Mouse (Mus musculus) brain, embryonic 18.5 days (tissue): ENCODE results near the gene Rap1b.

Source experiments
- DNase-seq: peaks from one replicate; pipeline ENCODE4 v3.0.0-alpha.2; 2012; ENCODE audit warnings: low read depth, low spot score

Rap1b gene

GRCm38 (mm10) chr10:117858241-117858640 lies 12.4 kb upstream of the Rap1b start:
- DNase-seq = no peak

- no peak for DNase-seq
These were observed 10.3 kb upstream of the Rap1b start for GRCm38 (mm10) chr10:117856001-117856720.

- no peak for DNase-seq
These were observed 6.9 kb upstream of the Rap1b start for GRCm38 (mm10) chr10:117852648-117853192.

- DNase-seq = no peak
These were observed 3.1 kb upstream of the Rap1b start for GRCm38 (mm10) chr10:117848981-117849380.

- no peak for DNase-seq
These were observed 961 bp upstream of the Rap1b start for GRCm38 (mm10) chr10:117846796-117847195.

GRCm38 (mm10) chr10:117846260-117846632 lies 411 bp upstream of the Rap1b start:
- DNase-seq = peak; percentile 60

GRCm38 (mm10) chr10:117844782-117845596 lies 846 bp downstream of the Rap1b start:
- DNase-seq = peak; percentile 26

GRCm38 (mm10) chr10:117844279-117844678 lies 1.6 kb downstream of the Rap1b start:
- DNase-seq = no peak

GRCm38 (mm10) chr10:117843690-117844089 lies 2.1 kb downstream of the Rap1b start:
- no peak for DNase-seq

GRCm38 (mm10) chr10:117841765-117842164 lies 4.1 kb downstream of the Rap1b start:
- no peak for DNase-seq

GRCm38 (mm10) chr10:117840431-117840995 lies 5.3 kb downstream of the Rap1b start:
- DNase-seq = no peak

- no peak for DNase-seq
These were observed 6.1 kb downstream of the Rap1b start for GRCm38 (mm10) chr10:117839737-117840136.

- DNase-seq = no peak
These were observed 6.9 kb downstream of the Rap1b start for GRCm38 (mm10) chr10:117838924-117839323.

- DNase-seq = no peak
These were observed 9.5 kb downstream of the Rap1b start for GRCm38 (mm10) chr10:117836354-117836753.

GRCm38 (mm10) chr10:117835453-117835852 lies 10.4 kb downstream of the Rap1b start:
- DNase-seq = no peak

GRCm38 (mm10) chr10:117830797-117831196 lies 15.0 kb downstream of the Rap1b start:
- DNase-seq = no peak

GRCm38 (mm10) chr10:117829472-117830155 lies 16.2 kb downstream of the Rap1b start:
- no peak for DNase-seq

GRCm38 (mm10) chr10:117829022-117829421 lies 16.8 kb downstream of the Rap1b start:
- DNase-seq = no peak

GRCm38 (mm10) chr10:117828536-117828935 lies 17.3 kb downstream of the Rap1b start:
- no peak for DNase-seq

GRCm38 (mm10) chr10:117824647-117825046 lies 21.2 kb downstream of the Rap1b start:
- DNase-seq = no peak

- no peak for DNase-seq
These were observed 21.7 kb downstream of the Rap1b start for GRCm38 (mm10) chr10:117824139-117824538.

GRCm38 (mm10) chr10:117823321-117823720 lies 22.5 kb downstream of the Rap1b start:
- no peak for DNase-seq
